Mouse (Mus musculus): Measurements from ENCODE around the gene Taar7f.
"Not testable (repeated sequence)": the region's sequence is repeated elsewhere in the genome, so short reads cannot be mapped to it uniquely, and the experiment has no call there.

Gene Taar7f

DNA sequence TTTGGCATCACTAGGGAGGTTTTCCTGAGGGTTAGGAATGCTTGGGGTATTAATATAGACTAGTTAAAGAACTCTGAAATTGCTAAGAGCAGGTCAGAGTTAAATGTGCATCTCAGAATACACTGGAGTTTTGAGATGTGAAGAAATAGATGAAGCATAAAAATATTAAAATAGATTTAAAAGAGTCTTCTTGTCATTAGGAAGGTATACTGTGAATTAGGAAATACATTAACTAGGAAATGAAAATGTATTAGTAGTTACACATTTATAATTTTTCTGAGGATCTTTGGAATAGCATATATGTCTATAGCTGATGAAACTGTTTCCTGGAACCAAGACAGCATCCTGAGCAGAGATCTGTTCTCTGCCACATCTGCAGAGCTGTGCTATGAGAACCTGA, at the start of gene Taar7f:
Gene Taar7f, plus strand, starts transcription at position 301 of the 400 bp plus-strand sequence.
- DNase-seq, result no peak

DNA sequence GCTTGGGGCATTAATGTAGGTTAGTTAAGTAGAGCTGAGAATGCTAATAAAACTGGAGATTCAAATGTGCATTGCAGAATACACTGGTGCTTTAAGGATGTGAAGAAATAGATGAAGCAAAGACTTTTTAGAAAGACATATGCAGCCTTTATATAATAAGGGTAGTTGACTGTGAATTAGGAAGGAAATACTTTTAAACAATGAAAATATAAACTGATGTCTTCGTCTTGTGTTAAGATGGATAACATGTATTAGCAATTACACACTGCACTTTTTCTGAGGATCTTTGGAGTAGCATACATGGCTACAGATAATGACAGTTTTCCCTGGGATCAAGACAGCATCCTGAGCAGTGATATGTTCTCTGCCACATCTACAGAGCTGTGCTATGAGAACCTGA, 49.7 kb upstream of the Taar7f start, which contains the start of gene Taar7b:
Gene Taar7b, plus strand, starts transcription at position 301 of the 400 bp plus-strand sequence.
- DNase-seq, result no peak

DNA sequence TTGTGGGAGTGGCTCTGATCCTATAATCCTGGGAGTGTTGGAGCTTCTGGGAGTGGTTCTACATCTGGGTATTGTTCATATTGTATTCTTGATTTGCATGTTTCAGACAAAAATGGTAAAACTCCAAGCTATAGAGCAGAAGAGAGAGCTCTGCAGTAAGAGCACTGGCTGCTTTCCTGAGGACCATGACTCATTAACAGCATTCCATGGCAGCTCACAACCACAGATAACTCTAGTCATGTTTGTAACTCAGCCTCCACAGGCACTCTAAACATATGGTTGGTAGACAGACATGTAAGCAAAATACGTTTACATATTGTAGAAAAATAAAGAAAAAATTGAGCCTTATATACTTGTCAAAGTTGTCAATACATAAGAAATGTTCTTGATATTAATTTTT, 42.9 kb upstream of the Taar7f start:
- DNase-seq, result no peak

DNA sequence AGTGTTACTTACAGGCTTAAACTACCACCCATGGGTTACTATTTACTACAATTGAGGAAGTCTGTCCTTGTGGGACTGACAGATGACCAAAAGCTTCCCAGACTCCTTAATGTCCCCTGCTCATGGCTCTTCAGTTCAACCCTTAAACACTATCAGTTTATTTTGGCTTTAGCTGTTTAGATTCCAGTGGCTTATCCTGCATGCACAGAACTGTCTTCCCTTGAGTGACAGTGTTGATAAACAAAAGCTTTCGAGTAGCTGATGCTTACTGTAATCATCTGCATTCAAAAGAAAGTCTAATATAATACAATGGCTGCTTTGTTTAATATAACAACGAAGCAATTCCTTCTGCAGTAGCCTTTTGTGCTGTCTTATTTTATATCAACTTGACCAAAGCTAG, 42.3 kb upstream of the Taar7f start:
- DNase-seq, result no peak

- DNase-seq, result no peak
Observed at GRCm38 (mm10) chr10:24008143-24008542, 41.2 kb upstream of the Taar7f start.

DNA sequence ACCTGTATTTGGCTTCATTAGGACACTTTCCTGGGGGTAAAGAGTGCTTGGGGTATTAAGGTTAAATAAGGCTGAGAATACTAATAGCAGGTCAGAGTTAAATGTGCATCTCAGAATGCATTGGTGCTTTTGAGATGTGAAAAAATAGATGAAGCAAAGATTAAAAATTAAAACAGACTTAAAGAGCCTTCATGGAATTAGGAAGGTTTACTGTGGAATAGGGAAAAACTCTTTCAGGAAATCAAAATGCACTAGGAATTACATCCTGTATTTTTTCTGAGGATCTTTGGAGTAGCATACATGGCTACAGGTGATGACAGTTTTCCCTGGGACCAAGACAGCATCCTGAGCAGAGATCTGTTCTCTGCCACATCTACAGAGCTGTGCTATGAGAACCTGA, 22.4 kb upstream of the Taar7f start, which contains the start of gene Taar7d:
Gene Taar7d, plus strand, starts transcription at position 301 of the 400 bp plus-strand sequence.
- no peak for DNase-seq

GRCm38 (mm10) chr10:24031347-24031746, 18.0 kb upstream of the Taar7f start:
- no peak for DNase-seq

GRCm38 (mm10) chr10:24037314-24037713, 12.0 kb upstream of the Taar7f start, which contains the start of gene Taar7e:
TSS of gene Taar7e (plus strand) at chr10:24037614.
- DNase-seq, result no peak

DNA sequence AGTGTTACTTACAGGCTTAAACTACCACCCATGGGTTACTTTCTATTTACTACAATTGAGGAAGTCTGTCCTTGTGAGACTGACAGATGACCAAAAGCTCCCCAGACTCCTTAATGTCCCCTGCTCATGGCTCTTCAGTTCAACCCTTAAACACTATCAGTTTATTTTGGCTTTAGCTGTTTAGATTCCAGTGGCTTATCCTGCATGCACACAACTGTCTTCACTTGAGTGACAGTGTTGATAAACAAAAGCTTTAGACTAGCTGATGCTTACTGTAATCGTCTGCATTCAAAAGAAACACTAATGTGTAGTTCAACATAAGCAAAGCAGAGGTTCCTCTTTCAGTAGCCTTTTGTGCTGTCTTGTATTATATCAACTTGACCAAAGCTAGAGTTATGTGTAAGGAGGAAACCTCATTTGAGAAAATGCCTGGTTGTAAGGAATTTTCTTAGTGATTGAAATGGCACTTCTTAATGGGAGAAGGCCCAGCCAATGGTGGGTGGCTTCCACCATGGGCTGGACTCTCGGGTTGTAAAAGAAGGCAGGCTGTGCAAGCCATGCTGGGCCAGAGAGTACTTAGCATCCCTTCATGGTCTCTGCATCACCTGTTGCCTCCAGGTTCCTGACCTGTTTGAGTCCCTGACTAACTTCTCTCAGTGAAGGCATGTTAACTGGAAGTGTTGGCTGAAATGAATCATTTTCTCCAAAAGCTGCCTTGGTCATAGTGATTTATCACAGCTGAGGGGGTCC, 9.0 kb upstream of the Taar7f start:
- DNase-seq, result no peak

DNA sequence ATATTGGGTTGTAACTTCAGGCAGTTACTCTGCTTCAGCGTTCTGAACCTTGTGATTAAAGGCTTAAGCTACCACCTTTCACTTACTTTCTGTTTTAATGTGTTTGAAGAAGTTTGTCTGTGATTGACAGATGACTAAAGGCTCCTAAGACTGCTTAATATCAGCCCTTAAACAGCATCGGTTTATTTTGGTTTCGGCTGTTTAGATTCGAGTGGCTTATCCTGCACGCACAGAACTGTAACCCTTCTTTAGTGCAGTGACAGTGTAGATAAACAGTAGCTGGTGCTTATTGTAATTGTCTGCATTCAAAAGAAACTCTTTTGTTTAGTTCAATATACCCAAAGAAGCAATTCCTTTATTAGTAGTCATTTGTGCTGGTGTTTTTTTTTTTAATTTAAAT, 2.7 kb downstream of the Taar7f start:
- no peak for DNase-seq

GRCm38 (mm10) chr10:24058986-24059385, 9.7 kb downstream of the Taar7f start:
- DNase-seq, result no peak

DNA sequence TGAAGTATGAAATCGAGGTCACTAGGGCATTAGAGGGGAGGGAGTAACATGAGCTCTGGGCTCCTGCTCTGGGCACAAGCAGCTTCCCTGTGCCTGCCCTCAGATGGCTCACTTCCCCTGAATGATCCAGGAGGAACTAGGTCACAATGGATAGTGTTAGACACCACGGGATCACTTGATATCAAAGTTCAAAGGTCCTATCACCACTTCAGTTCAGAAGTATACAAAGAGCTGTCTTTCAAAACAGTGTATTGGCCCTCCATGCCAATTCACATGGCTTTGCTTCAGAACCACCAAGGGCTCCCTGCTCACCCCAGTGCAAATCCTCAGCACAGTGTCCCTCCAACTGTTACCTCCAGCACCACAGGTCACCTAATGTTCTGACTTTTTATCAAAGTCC, 25.4 kb downstream of the Taar7f start:
- DNase-seq, result not testable (repeated sequence)

DNA sequence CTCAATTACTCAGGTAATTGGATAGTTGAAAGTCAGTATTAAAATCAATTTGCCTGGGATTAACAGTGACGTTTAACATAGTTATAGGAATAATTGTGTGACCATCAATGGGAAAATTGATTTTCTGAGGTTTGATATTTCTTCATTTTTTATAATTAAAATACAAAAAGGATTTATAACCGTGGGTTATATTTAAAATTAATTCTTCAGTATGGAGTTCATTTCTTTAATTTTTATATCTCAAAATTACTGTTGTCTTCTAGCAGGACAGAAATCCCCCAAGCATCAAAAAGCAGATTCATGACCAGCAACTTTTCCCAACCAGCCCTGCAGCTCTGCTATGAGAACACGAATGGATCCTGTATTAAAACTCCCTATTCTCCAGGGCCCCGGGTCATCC, 26.9 kb downstream of the Taar7f start, which contains the start of gene Taar8a:
Gene Taar8a, plus strand, starts transcription at position 301 of the 400 bp plus-strand sequence.
- DNase-seq, result not testable (repeated sequence)

GRCm38 (mm10) chr10:24080166-24080565, 30.9 kb downstream of the Taar7f start:
- peak; percentile 20 for DNase-seq

DNA sequence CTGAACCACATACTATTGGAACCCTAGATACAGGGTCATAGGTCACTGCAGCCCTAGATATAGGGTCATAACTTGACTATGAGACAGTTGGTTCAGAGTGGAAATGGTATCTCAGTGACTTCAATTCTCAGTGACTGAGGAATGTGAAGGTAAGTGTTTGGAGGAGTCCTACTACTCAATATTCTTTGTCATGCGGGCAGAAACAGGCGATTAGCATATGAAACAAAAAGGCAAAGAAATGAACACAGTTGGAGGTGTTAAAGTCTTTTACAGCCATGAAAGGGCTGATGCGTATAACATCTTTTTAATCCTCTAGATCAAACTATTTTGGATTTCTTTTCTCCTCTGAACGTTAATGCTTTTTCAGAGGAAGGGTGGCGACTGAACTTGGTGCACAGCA, 36.6 kb downstream of the Taar7f start:
- no peak for DNase-seq

- DNase-seq, result no peak
Observed at GRCm38 (mm10) chr10:24086555-24086954, 37.2 kb downstream of the Taar7f start.

GRCm38 (mm10) chr10:24087168-24087567, 37.9 kb downstream of the Taar7f start:
- no peak for DNase-seq

DNA sequence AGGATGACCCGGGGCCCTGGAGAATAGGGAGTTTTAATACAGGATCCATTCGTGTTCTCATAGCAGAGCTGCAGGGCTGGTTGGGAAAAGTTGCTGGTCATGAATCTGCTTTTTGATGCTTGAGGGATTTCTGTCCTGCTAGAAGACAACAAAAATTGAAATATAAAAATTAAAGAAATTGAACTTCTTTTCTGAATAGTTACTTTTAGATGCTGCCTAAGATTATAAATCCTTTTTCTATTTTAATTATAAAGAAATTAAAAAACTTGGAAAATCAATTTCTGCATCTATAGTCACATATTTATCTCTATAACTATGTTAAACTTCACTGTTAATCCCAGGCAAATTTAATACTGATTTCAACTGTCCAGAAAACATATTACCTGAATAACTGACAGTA, 42.9 kb downstream of the Taar7f start, which contains the start of gene Taar8b:
Gene Taar8b, minus strand, starts transcription at position 101 of the 400 bp plus-strand sequence.
- no peak for DNase-seq

DNA sequence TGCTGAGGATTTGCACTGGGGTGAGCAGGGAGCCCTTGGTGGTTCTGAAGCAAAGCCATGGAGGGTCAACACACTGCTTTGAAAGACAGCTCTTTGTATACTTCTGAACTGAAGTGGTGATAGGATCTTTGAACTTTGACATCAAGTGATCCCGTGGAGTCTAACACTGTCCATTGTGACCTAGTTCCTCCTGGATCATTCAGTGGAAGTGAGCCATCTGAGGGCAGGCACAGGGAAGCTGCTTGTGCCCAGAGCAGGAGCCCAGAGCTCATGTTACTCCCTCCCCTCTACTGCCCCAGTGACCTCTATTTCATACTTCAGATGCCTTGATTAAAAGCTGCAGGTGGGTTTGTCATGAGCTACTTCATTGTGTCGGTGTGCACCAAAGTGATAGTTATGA, 47.7 kb downstream of the Taar7f start:
- not testable (repeated sequence) for DNase-seq

Data from thymus, postnatal 25 days (tissue).